Mouse (Mus musculus) kidney, postnatal 14 days (tissue): ENCODE data around the gene Lsamp.

Experiments used
- DNase-seq: peaks from one replicate; pipeline ENCODE4 v3.0.0; 2022; ENCODE audit warnings: mixed read lengths

The Lsamp gene

GRCm38 (mm10) chr16:41623871-41624270, 1639.7 kb downstream of the Lsamp start:
- DNase-seq, result no peak

GRCm38 (mm10) chr16:41633898-41634297, 1649.7 kb downstream of the Lsamp start:
- DNase-seq, result no peak

GRCm38 (mm10) chr16:41640876-41641275, 1656.7 kb downstream of the Lsamp start:
- DNase-seq, result no peak

- DNase-seq, result no peak
Observed at GRCm38 (mm10) chr16:41653261-41653660, 1669.1 kb downstream of the Lsamp start.

- no peak for DNase-seq
Observed at GRCm38 (mm10) chr16:41674316-41675038, 1690.3 kb downstream of the Lsamp start.

GRCm38 (mm10) chr16:41675774-41676173, 1691.6 kb downstream of the Lsamp start:
- DNase-seq, result no peak

- peak; percentile 13 for DNase-seq
Observed at GRCm38 (mm10) chr16:41692435-41692834, 1708.3 kb downstream of the Lsamp start.

- DNase-seq, result no peak
Observed at GRCm38 (mm10) chr16:41701790-41702428, 1717.7 kb downstream of the Lsamp start.

GRCm38 (mm10) chr16:41728900-41729585, 1744.9 kb downstream of the Lsamp start:
- DNase-seq, result no peak

GRCm38 (mm10) chr16:41729911-41730310, 1745.8 kb downstream of the Lsamp start:
- no peak for DNase-seq

GRCm38 (mm10) chr16:41745037-41745436, 1760.9 kb downstream of the Lsamp start:
- DNase-seq, result peak; percentile 76

- DNase-seq, result no peak
Observed at GRCm38 (mm10) chr16:41746235-41746911, 1762.2 kb downstream of the Lsamp start.

GRCm38 (mm10) chr16:41747874-41748273, 1763.7 kb downstream of the Lsamp start:
- DNase-seq, result no peak

GRCm38 (mm10) chr16:41748759-41749158, 1764.6 kb downstream of the Lsamp start:
- DNase-seq, result no peak

- DNase-seq, result no peak
Observed at GRCm38 (mm10) chr16:41764285-41764684, 1780.1 kb downstream of the Lsamp start.

GRCm38 (mm10) chr16:41771427-41772125, 1787.4 kb downstream of the Lsamp start:
- no peak for DNase-seq

GRCm38 (mm10) chr16:41777586-41777985, 1793.4 kb downstream of the Lsamp start:
- peak; percentile 34 for DNase-seq

GRCm38 (mm10) chr16:41785600-41785999, 1801.4 kb downstream of the Lsamp start:
- DNase-seq, result no peak

- no peak for DNase-seq
Observed at GRCm38 (mm10) chr16:41786704-41787103, 1802.5 kb downstream of the Lsamp start.

- DNase-seq, result no peak
Observed at GRCm38 (mm10) chr16:41787146-41787545, 1803.0 kb downstream of the Lsamp start.

- DNase-seq, result no peak
Observed at GRCm38 (mm10) chr16:41790016-41790415, 1805.9 kb downstream of the Lsamp start.

GRCm38 (mm10) chr16:41820369-41820768, 1836.2 kb downstream of the Lsamp start:
- no peak for DNase-seq
